Mouse (Mus musculus) forebrain, embryonic 10.5 days (tissue): ENCODE measurements around the gene Cdc123. TPM values are rescaled to one million over a fixed set of nuclear protein-coding genes. Genes with fewer than 3 reads are reported as not detected.

ENCODE experiments used
- DNase-seq: peaks from one replicate; pipeline ENCODE4 v3.0.0-alpha.2; 2017; ENCODE audit warnings: low spot score; ENCODE audit errors: extremely low spot score
- H3K27ac ChIP-seq: fragments of 300-500 bp; sonication (generic); 2 replicates; pipeline ENCODE4 v1.5.1; 2016; ENCODE audit warnings: mild to moderate bottlenecking
- H3K27me3 ChIP-seq: fragments of 300-500 bp; sonication (generic); 2 replicates; pipeline ENCODE4 v1.6.1; 2016; ENCODE audit warnings: mild to moderate bottlenecking; ENCODE audit not compliant: poor library complexity, severe bottlenecking
- H3K36me3 ChIP-seq: fragments of 300-500 bp; sonication (generic); replicated peaks from 2 replicates; pipeline ENCODE4 v1.6.1; 2016; ENCODE audit warnings: mild to moderate bottlenecking, moderate library complexity
- H3K4me1 ChIP-seq: fragments of 300-500 bp; sonication (generic); 2 replicates; pipeline ENCODE4 v1.6.1; 2016
- H3K4me3 ChIP-seq: fragments of 300-500 bp; sonication (generic); 2 replicates; pipeline ENCODE4 v1.5.1; 2016; ENCODE audit warnings: mild to moderate bottlenecking, moderate library complexity
- H3K9me3 ChIP-seq: fragments of 300-500 bp; sonication (generic); 2 replicates; pipeline ENCODE4 v1.6.1; 2016; ENCODE audit warnings: mild to moderate bottlenecking, moderate library complexity
- WGBS: fragments of 180-500 bp; shearing (Covaris S2); methylation state at CpG from one replicate; pipeline ENCODE4 v1.1.7; 2016; 5-methylcytosine and 5-hydroxymethylcytosine counted together
- polyA plus RNA-seq: library from polyadenylated mRNA; unstranded; fragments of >200 nt; fragmentation: Nextera tagmentation; extraction: Ambion mirVana; gene quantifications from 2 replicates; pipeline ENCODE4 v1.2.1, GENCODE M21; 2016

The Cdc123 gene
- polyA plus RNA-seq, 1 experiment from 2014 or later, result 390 TPM

DNA sequence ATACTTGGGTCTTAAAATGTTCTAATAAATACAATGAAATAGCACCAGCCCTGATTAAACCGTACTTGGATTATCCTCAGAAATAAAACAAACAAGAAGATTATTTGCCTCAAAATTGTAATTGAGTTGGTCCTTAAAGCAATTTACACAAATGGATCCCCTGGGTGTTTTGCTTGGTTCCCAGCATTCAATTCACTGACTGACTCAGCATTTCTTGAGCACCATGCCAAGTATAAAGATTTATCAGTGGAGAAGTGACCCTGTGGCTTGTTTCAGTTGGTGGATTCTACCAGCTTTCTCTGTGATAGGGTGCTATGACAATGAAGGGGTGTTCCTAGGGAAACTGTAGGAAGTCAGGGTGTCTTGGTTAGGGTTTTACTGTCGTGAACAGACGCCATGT, 94.1 kb downstream of the Cdc123 start:
- H3K36me3 ChIP-seq, result no peaks in the 10 kb centered on the region
- DNase-seq, result no peak
- no peaks in the 10 kb centered on the region for H3K27me3 ChIP-seq
- H3K4me1 ChIP-seq, result no peaks in the 10 kb centered on the region
- 87% methylated on average over 3 of the region's 3 CpGs for WGBS
- H3K9me3 ChIP-seq, result no peaks in the 10 kb centered on the region
- no peak overlapping the region for H3K4me3 ChIP-seq
- no peak overlapping the region for H3K27ac ChIP-seq

DNA sequence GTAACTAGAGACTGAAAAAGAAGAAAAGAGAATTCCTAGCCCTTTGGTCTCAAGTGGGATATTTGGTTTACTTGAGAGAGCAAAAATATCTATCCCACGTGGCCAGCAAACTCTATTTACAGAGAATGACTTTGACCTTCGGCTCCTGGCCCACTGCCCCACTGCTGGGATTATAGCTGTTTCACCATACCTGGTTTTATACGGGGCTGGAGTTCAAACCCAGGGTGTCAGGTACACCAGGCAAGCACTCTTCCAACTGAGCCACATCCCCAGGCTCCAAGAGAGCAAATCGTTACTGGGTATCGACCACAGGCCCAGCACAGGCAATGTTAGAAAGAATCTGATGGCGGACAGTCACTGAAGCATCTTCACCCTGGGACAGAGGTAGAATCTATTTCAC, 95.8 kb downstream of the Cdc123 start:
- Histone ChIP-seq H3K27me3 (no peaks in the 10 kb centered on the region), H3K27ac (no peak overlapping the region), H3K9me3 (no peaks in the 10 kb centered on the region), H3K4me1 (no peaks in the 10 kb centered on the region), H3K4me3 (no peak overlapping the region), H3K36me3 (no peaks in the 10 kb centered on the region)
- 85% methylated on average over 6 of the region's 6 CpGs for WGBS
- DNase-seq, result no peak

DNA sequence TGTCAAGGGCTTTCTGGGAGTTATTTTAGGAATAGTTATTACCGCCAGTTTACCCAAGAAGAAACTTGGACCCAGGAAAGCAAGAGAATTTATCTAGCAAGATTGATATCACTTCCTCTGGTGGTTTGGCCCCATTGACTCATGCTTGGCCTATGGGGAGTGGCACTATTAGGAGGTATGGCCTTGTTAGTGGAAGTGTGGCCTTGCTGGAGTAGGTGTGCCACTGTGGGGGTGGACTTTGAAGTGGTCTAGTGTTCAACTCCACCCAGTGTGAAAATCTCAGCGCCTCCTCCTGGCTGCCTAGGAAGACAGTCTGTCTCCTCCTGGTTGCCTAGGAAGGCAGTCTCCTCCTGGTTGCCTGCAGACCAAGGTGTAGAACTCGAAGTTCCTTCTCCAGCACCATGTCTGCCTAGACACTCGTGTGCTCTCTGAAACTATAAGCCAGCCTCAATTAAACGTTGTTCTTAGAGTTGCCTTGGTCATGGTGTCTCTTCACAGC, 97.4 kb downstream of the Cdc123 start:
- no peak overlapping the region for H3K4me3 ChIP-seq
- no peaks in the 10 kb centered on the region for H3K4me1 ChIP-seq
- H3K27me3 ChIP-seq, result no peaks in the 10 kb centered on the region
- no peak for DNase-seq
- WGBS, result 86% methylated on average over 5 of the region's 5 CpGs
- peaks cover 3% of the 10 kb centered on the region; the same call in 1 of the 2 replicates for H3K9me3 ChIP-seq
- no peak overlapping the region for H3K27ac ChIP-seq
- H3K36me3 ChIP-seq, result no peaks in the 10 kb centered on the region

DNA sequence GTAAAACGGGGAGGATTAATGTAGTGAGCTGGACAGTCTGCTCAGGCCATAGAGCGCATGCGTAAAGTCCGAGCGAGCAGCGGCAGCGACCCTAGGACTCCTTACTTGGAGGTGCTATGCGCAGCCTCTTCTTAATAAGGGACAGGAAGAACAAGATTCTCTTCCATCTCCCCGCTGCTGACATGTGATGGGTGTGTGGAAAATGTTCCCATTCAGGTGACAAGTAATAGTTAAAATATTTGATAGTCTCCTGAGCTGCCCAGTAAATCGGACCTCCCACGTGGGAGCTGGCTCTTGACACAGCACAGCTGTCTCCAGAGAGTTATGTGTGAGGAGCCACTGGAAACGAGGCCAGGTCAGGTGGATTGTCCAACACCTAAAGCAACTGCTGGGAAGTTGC, 98.4 kb downstream of the Cdc123 start:
- Histone ChIP-seq H3K36me3 (no peaks in the 10 kb centered on the region), H3K27ac (no peak overlapping the region), H3K9me3 (peaks cover 3% of the 10 kb centered on the region; the same call in 1 of the 2 replicates), H3K27me3 (no peaks in the 10 kb centered on the region), H3K4me3 (no peak overlapping the region), H3K4me1 (no peaks in the 10 kb centered on the region)
- DNase-seq, result no peak
- WGBS, result 86% methylated on average over 12 of the region's 12 CpGs

Other genes with a start within 250 kb of the Cdc123 start
- 0.62 and 0.85 TPM in 2 replicates for gene Camk1d, start 130.6 kb downstream of the Cdc123 start, polyA plus RNA-seq
- gene Nudt5, start 145 bp downstream of the Cdc123 start, polyA plus RNA-seq, result 128 TPM in 2 replicates
- 1.3 and 2.0 TPM in 2 replicates for gene Gm13199, start 17.8 kb upstream of the Cdc123 start, polyA plus RNA-seq
- 80.6 and 91.9 TPM in 2 replicates for gene Sec61a2, start 50.3 kb upstream of the Cdc123 start, polyA plus RNA-seq
- gene Dhtkd1, start 97.6 kb upstream of the Cdc123 start, polyA plus RNA-seq, result 5.5 and 5.8 TPM in 2 replicates
- 11.1 and 11.5 TPM in 2 replicates for gene Upf2, start 106.3 kb upstream of the Cdc123 start, polyA plus RNA-seq